In the genomic region with DNA sequence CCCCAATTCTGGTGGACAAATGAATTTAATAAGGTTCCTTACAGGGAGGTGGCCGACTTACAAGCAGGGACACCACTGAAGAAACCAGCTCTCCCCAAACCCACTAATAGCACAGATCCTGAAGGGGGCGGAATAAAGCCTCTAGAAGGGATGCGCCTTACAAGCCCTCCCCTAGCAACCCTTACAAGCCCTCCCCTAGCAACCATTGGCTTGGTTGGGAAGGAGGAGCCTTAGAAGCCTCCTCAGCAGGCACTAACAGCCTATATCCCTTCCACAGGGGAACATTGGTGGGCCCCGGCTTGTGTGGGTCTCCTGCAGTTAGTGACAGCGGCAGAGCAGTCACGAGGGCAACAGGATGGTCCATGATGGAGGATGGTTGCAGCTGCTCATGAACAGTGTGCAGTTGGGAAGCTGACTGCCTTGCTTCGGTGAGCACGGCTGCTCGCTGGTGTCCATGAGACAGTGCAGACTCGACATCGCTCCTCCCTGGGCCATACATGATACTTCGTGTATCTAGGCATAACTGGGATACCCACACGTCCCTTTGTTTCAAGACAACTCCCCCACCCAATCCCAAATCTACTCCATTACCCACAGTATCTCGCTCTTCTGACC, we compare ENCODE assay signal across 9 mouse cellular contexts.
DNase-seq lines count a peak whose midpoint lies in the region; ATAC-seq lines count a peak whose summit lies in the region.
"Had no signal": no experiment of that assay in that cellular context is flagged by ENCODE, and none has a peak within 500 bp of the region (broad histone marks: within the 10 kb centered on the region; RNA-seq: fewer than 3 reads in every experiment).

No protein-coding gene starts in this region.

- H3K4me2 ChIP-seq in liver, embryonic 15.5 days: no peak overlapping the region; the same call in 1 of the 2 replicates

- H3K27me3 ChIP-seq in liver, embryonic 15.5 days: no peaks in the 10 kb centered on the region

- no peak overlapping the region for H3K9ac ChIP-seq in liver, embryonic 15.5 days

- no peaks in the 10 kb centered on the region for H3K9me3 ChIP-seq in liver, embryonic 15.5 days (replicated peaks)

- DNase-seq in frontal cortex, adult 2 months (ENCODE audit: extremely low spot score in 1 of 2, low spot score in 1 of 2): peak; percentile 41 to 49
- DNase-seq in frontal cortex, postnatal 25 days (ENCODE audit: low spot score in 2 of 2): no peak
- peak; percentile 10 for DNase-seq in thymus, postnatal 0 days (ENCODE audit: low spot score)
- no peak for DNase-seq in thymus, postnatal 4 days
- peak; percentile 55 for DNase-seq in yolk sac, embryonic 10.5 days (ENCODE audit: low spot score)
- no peak for DNase-seq in urinary bladder, postnatal 14 days (ENCODE audit: low spot score)
- DNase-seq: cerebellum, adult 8-10 months had no signal

- H3K4me3 ChIP-seq in liver, embryonic 15.5 days (replicated peaks): no peak overlapping the region

- H3K36me3 ChIP-seq in liver, embryonic 15.5 days (replicated peaks): no peaks in the 10 kb centered on the region

- 70% methylated on average over 14 of the region's 14 CpGs for WGBS in liver, embryonic 15.5 days (ENCODE audit: insufficient replicate concordance)

- H3K27ac ChIP-seq in liver, embryonic 15.5 days (replicated peaks): no peak overlapping the region

- 0 out of 2 replicates have a peak, but pooled peaks have one; percentile 33 for ATAC-seq in liver, embryonic 15.5 days (ENCODE audit: insufficient read depth)
- ATAC-seq in activated CD4-positive, CD25-positive, alpha-beta regulatory T cell, adult 4 months: no peak

- peaks cover 27% of the 10 kb centered on the region for H3K4me1 ChIP-seq in liver, embryonic 15.5 days (replicated peaks)

Comparison
In these comparisons a context has a peak if more than half of its experiments do, and no peak if none do; other contexts are left out.
1. DNase-seq: peak in frontal cortex, adult 2 months (2 of 2), thymus, postnatal 0 days (single experiment) and yolk sac, embryonic 10.5 days (single experiment); none in frontal cortex, postnatal 25 days (0 of 2), thymus, postnatal 4 days (single experiment) and urinary bladder, postnatal 14 days (single experiment).